Mouse (Mus musculus) monocyte, adult 2 months (primary cell): ENCODE data around the gene Btbd16.
A peak's percentile ranks its signal among the peaks of the same experiment; 100 is the strongest.

Source experiments
- DNase-seq, 2 experiments: peaks; one replicate each; pipeline ENCODE4 v3.0.0; 2022; ENCODE audit warnings: low spot score in 2 of 2, low read depth in 1 of 2

Btbd16 gene

GRCm38 (mm10) chr7:130815601-130816000 is 41.7 kb downstream of the Btbd16 start:
- DNase-seq: no peak

GRCm38 (mm10) chr7:130816243-130816642 is 42.4 kb downstream of the Btbd16 start:
- peak in 1 of 2 experiments; percentile 31 for DNase-seq

GRCm38 (mm10) chr7:130818813-130819212 is 44.9 kb downstream of the Btbd16 start:
- no peak for DNase-seq

GRCm38 (mm10) chr7:130819624-130820023 is 45.8 kb downstream of the Btbd16 start:
- no peak for DNase-seq

DNA sequence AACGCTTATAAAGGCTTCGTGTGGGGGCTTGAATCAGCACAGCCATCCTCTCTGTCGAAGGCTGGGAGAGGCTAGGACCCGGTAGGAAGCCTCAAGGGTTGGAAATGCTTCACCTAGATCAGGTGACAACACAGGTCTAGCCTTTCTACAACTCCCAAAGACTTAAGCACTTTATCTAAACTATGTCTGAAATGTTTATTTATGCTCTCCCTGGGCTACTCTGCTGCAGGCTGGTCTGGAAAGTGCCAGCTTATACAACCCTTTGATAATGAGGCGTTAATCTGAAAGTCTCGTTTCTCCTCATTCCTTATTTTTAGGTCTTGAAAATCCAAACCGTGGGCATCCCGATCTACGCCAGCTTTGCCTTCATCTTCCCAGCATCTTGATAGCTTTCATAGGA is 50.1 kb downstream of the Btbd16 start:
- DNase-seq: no peak

GRCm38 (mm10) chr7:130826343-130826742 is 52.5 kb downstream of the Btbd16 start:
- DNase-seq: no peak

DNA sequence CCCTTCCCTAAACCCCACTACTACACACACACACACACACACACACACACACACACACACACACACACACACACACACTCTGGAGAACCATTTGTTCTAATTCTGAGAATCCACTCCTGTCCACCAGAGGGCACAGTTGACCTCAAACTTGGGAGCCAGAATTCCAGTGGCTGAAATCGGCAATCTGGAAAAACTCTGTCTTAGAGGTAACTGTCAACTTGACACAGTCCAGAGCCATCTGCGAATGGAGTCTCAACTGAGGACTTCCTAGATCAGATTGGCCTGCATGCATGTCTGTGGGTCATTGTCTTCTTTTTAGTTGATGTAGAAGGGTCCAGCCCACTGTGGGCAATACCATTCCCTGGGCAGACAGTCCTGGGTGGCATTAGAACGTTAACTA is 53.6 kb downstream of the Btbd16 start:
- no peak for DNase-seq

DNA sequence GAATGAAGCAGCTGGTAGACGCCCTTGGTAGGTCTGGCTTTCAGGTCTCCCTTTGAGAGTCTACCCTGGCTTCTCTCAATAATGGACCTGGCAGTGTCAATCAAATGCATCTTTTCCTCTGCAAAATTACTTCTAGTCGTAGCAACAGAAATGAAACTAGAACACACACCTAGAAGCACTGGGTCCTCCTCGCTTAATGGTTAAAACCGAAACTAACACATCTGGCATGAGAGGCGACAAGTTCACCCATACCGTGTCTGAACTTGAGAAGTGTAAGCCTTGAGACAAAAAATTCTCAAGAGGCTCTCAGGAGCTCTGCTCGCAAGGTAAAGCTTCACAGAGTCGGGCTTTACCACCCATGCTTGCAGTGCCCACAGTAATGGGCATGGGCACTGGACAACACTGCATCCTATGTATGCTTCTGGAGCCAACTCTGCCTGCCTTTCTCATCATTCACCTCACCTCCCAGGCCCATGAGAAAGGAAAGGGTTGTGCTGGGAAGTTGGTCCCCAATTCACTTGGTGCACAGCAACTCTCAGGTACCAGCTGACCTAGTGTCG is 54.1 kb downstream of the Btbd16 start:
- no peak for DNase-seq

- DNase-seq: no peak
Observed at GRCm38 (mm10) chr7:130828475-130828874, 54.6 kb downstream of the Btbd16 start.

DNA sequence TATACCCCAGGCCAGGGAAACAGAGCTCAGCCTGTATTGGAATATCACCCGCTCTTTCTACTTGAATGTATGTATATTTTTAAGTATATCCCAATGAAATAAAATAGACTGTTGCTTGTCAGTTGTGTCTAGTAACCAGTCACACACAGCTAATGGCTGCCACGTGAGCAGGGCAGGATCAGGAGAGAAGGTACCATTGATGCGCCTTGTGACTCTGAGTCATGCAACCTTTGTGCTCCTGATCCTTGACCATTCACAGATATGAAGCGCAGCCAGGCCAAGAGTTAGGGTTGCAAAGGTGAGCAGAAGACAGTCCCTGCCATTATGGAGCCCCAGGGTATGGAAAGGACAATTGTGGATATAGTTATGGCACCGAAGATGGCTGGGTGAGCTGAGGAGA is 57.7 kb downstream of the Btbd16 start:
- no peak for DNase-seq

DNA sequence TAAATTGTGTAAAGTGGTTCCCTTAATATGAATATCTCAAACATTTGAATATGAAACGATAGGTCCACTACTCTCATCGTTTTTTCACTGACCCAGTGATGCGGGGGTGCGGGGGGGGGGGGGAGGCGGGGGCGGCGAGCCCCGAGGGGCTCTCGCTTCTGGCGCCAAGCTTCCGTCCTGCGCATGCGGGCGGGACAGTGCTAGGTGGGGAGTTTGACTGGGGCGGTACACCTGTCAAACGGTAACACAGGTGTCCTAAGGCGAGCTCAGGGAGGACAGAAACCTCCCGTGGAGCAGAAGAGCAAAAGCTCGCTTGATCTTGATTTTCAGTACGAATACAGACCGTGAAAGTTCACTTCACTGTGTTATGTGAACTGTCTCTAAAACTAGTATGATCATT is 60.4 kb downstream of the Btbd16 start:
- no peak for DNase-seq

- DNase-seq: no peak
Observed at GRCm38 (mm10) chr7:130834958-130835861, 61.3 kb downstream of the Btbd16 start.

GRCm38 (mm10) chr7:130836066-130836465 is 62.2 kb downstream of the Btbd16 start:
- DNase-seq: no peak

DNA sequence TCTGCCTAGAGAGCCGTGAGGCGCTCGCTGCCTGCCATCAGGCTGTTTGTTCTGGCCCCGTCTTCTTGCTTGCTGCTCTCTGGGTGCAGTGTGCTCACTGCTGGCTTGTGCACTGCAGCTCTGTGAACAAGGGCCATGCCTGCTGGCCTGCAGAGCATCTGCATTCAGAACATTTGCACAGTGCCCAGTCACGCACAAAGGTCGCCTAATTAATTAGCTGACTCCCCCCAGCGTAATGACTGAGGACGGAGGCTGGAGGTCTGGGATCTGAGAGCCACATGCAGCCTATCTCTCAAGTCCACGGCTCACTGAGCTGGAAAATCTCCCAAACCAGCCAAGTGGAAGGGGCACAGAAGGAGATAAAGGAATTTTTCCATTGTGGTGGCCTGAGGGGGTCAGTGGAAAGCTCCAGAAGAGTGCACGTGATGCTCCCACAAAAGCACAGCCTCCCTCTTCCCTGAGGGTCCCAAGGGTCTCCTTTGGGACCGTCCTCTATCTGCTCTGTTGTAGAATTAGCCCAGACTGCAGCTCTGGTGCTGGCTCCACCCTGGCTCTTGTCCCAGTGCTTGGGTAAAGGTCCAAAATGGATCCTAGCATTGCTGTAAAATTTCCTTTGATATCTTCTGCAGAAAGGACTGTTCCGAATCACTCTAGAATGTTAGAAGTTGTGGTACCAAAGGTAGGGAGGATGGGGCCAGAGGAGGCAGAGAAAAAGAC is 64.2 kb downstream of the Btbd16 start:
- DNase-seq: no peak

DNA sequence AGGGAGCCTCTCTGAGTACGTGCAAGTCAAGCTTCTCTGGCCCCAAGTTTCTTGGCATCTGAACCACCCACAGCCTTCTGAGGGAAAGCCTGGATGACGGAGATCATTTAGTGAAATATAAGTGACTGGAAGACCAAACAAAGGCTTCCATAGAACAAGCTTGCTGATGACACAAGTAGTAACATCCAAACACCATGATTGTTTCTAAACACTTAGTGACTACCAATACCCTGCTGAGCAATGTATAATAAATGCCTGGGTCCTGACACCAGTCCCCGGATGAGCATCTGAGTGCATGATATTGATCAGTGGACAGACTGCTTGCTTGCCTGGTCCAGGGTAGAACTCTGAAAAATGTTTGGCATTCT is 64.8 kb downstream of the Btbd16 start:
- DNase-seq: no peak

DNA sequence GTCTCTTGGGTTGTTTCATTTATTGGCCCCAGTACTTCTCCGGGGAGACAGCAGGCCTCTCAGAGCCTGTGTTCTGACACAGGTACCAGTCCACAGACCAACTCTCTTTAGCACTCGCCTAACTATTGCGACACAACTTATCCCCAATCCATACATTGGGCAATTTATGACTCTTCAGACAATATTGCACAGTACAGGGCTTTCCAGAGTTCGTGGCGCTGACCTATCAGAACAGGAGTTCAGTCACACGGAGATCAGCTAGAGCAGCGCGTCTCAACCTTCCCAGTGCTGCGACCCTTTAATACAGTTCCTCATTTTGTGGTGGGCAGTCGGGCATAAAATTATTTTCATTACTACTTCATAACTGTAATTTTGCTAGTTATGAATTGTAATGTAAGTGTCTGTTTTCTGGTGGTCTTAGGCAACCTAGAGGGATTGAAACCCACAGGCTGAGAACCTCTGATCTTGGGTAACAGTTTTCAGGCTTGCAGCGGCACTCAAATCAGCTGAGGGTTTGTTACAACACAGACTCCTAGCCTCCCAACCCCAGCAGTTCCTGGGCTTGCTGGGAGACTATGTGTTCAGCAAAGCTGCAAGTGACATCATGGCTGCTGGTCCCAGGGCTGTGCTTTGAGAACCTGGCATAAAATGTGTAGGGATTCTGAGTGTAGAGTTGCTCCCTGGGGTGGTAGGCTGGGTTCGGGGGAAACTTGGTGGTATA is 65.7 kb downstream of the Btbd16 start:
- DNase-seq: peak in 1 of 2 experiments; percentile 26

DNA sequence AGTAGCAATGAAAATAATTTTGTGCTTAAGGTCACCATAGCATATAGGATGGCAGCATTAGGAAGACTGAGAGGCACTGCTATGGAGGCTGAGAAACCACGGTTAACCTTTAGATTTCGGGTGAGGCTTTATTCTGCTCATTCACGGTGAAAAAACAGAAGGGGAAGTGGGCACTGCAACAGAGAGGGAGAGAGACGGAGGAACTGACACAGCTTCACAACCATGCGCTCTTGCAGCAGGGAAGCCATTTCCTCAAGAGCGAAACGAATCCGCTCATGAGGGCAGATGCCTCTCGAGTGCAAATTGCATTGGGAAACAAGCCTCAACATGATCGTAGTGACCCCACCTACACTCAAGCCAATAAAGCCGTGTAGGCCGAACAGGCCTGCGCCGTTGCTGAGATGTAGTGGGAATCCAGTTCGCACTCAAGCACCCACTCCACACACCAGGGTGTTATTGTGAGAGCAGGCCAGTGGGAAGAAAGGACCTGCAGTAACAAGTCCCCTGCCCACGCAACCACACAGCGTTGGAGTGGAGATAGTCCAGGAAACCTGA is 73.4 kb downstream of the Btbd16 start:
- peak; percentile 19 to 52 for DNase-seq

- no peak for DNase-seq
Observed at GRCm38 (mm10) chr7:130854684-130855292, 80.9 kb downstream of the Btbd16 start.

- no peak for DNase-seq
Observed at GRCm38 (mm10) chr7:130855681-130856080, 81.8 kb downstream of the Btbd16 start.

GRCm38 (mm10) chr7:130857973-130858372 is 84.1 kb downstream of the Btbd16 start:
- DNase-seq: no peak

GRCm38 (mm10) chr7:130859926-130860325 is 86.1 kb downstream of the Btbd16 start:
- DNase-seq: no peak
